Mouse (Mus musculus): ENCODE data around the gene Limk1. TPM values are rescaled to one million over a fixed set of nuclear protein-coding genes. Genes with fewer than 3 reads are reported as not detected.
A peak's percentile ranks its signal among the peaks of the same experiment; 100 is the strongest.
"Not testable (repeated sequence)": the region's sequence is repeated elsewhere in the genome, so short reads cannot be mapped to it uniquely, and the experiment has no call there.

Limk1 gene
- polyA plus RNA-seq, 1 experiment from 2014 or later: 1.7 TPM

DNA sequence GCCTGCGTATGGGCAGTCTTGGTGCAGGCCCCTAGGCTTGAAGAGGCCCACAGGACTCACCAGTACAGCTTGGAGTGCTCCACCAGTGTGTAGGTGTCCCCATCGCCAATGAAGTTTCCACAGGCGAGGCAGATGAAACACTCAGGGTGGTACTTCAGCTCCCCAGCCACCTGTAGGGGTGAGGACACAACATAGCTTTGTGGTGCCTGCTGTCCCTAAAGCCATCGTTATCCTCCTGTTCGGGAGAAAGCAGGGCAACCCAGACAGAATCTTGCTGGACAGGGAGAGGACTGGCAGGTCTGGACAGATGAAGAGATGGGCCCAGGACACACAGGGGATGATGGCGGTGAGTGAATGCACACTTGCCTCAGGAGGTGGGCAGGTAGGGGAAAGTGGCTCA is 15.8 kb downstream of the Limk1 start:
- ATAC-seq (replicated peaks; ENCODE audit: low FRiP score) (no peak), DNase-seq (ENCODE audit: low spot score) (no peak)
- WGBS: 90% methylated on average over 6 of the region's 6 CpGs
- Histone ChIP-seq H3K27me3 (replicated peaks; ENCODE audit: control insufficient read depth, insufficient read depth, low read length) (no peaks in the 10 kb centered on the region), H3K27ac (ENCODE audit: low read depth, low read length) (no peak overlapping the region), H3K4me3 (ENCODE audit: low read depth, low read length) (no peak overlapping the region), H3K4me2 (no peak overlapping the region), H3K4me1 (replicated peaks; ENCODE audit: control insufficient read depth, insufficient read depth, low read length) (peaks cover 18% of the 10 kb centered on the region), H3K9me3 (ENCODE audit: control insufficient read depth, low read length) (no peaks in the 10 kb centered on the region), H3K36me3 (ENCODE audit: control insufficient read depth, insufficient read depth, low read length) (no peaks in the 10 kb centered on the region), H3K9ac (ENCODE audit: low read depth, low read length) (no peak overlapping the region)

GRCm38 (mm10) chr5:134672198-134672516 is 16.2 kb downstream of the Limk1 start:
- WGBS: 77% methylated on average over 1 of the region's 1 CpGs
- no peak overlapping the region for H3K4me3 ChIP-seq (ENCODE audit: low read depth, low read length)
- no peaks in the 10 kb centered on the region for H3K36me3 ChIP-seq (ENCODE audit: control insufficient read depth, insufficient read depth, low read length)
- DNase-seq (ENCODE audit: low spot score) (no peak), ATAC-seq (replicated peaks; ENCODE audit: low FRiP score) (no peak)
- no peaks in the 10 kb centered on the region for H3K27me3 ChIP-seq (replicated peaks; ENCODE audit: control insufficient read depth, insufficient read depth, low read length)
- H3K4me2 ChIP-seq: no peak overlapping the region
- H3K9me3 ChIP-seq (ENCODE audit: control insufficient read depth, low read length): no peaks in the 10 kb centered on the region
- H3K27ac ChIP-seq (ENCODE audit: low read depth, low read length): no peak overlapping the region
- H3K9ac ChIP-seq (ENCODE audit: low read depth, low read length): no peak overlapping the region
- peaks cover 15% of the 10 kb centered on the region for H3K4me1 ChIP-seq (replicated peaks; ENCODE audit: control insufficient read depth, insufficient read depth, low read length)

- Histone ChIP-seq H3K27ac (ENCODE audit: low read depth, low read length) (no peak overlapping the region), H3K27me3 (replicated peaks; ENCODE audit: control insufficient read depth, insufficient read depth, low read length) (no peaks in the 10 kb centered on the region), H3K4me3 (ENCODE audit: low read depth, low read length) (no peak overlapping the region), H3K36me3 (ENCODE audit: control insufficient read depth, insufficient read depth, low read length) (no peaks in the 10 kb centered on the region), H3K9ac (ENCODE audit: low read depth, low read length) (no peak overlapping the region), H3K4me2 (no peak overlapping the region), H3K9me3 (ENCODE audit: control insufficient read depth, low read length) (no peaks in the 10 kb centered on the region), H3K4me1 (replicated peaks; ENCODE audit: control insufficient read depth, insufficient read depth, low read length) (peaks cover 13% of the 10 kb centered on the region)
- no peak for ATAC-seq (replicated peaks; ENCODE audit: low FRiP score)
- no peak for DNase-seq (ENCODE audit: low spot score)
- 82% methylated on average over 17 of the region's 17 CpGs for WGBS
These were observed 16.8 kb downstream of the Limk1 start for GRCm38 (mm10) chr5:134671335-134672197.

- no peak for DNase-seq (ENCODE audit: low spot score)
- Histone ChIP-seq H3K4me2 (no peak overlapping the region), H3K9ac (ENCODE audit: low read depth, low read length) (no peak overlapping the region), H3K27me3 (replicated peaks; ENCODE audit: control insufficient read depth, insufficient read depth, low read length) (no peaks in the 10 kb centered on the region), H3K4me1 (replicated peaks; ENCODE audit: control insufficient read depth, insufficient read depth, low read length) (no peaks in the 10 kb centered on the region), H3K9me3 (ENCODE audit: control insufficient read depth, low read length) (no peaks in the 10 kb centered on the region), H3K4me3 (ENCODE audit: low read depth, low read length) (no peak overlapping the region), H3K27ac (ENCODE audit: low read depth, low read length) (no peak overlapping the region), H3K36me3 (ENCODE audit: control insufficient read depth, insufficient read depth, low read length) (no peaks in the 10 kb centered on the region; the same call in 1 of the 2 replicates)
- WGBS: 75% methylated on average over 20 of the region's 20 CpGs
- ATAC-seq (replicated peaks; ENCODE audit: low FRiP score): no peak
These were observed 19.2 kb downstream of the Limk1 start for GRCm38 (mm10) chr5:134669001-134669708.

- H3K4me2 ChIP-seq: no peak overlapping the region
- 44% methylated on average over 8 of the region's 8 CpGs for WGBS
- no peaks in the 10 kb centered on the region for H3K9me3 ChIP-seq (ENCODE audit: control insufficient read depth, low read length)
- no peak for ATAC-seq (replicated peaks; ENCODE audit: low FRiP score)
- H3K9ac ChIP-seq (ENCODE audit: low read depth, low read length): no peak overlapping the region
- no peak overlapping the region for H3K27ac ChIP-seq (ENCODE audit: low read depth, low read length)
- no peaks in the 10 kb centered on the region for H3K4me1 ChIP-seq (replicated peaks; ENCODE audit: control insufficient read depth, insufficient read depth, low read length)
- H3K27me3 ChIP-seq (replicated peaks; ENCODE audit: control insufficient read depth, insufficient read depth, low read length): no peaks in the 10 kb centered on the region
- peaks cover 2% of the 10 kb centered on the region; the same call in 1 of the 2 replicates for H3K36me3 ChIP-seq (ENCODE audit: control insufficient read depth, insufficient read depth, low read length)
- H3K4me3 ChIP-seq (ENCODE audit: low read depth, low read length): no peak overlapping the region
- DNase-seq (ENCODE audit: low spot score): no peak
These were observed 19.9 kb downstream of the Limk1 start for GRCm38 (mm10) chr5:134668495-134668894.

DNA sequence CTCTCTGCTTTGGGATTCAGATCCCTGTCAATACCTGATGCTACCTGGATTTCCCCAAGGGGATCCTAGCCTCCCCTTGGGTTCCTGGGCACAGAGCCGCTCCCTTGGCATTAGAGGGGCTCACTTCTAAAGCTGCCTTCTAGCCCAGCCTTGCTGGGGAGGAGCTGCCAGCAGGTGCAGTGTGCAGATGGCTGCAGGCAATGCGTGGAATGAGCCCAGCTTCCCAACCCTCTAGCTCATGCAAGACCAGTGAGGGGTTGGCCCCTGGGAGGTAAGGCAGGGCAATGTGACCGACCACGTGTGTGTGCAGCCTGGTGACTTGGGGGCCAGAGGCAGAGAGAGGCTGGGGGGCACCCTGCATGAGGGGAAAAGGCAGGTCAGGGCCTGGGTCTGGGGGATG is 31.7 kb downstream of the Limk1 start:
- no peak for ATAC-seq (replicated peaks; ENCODE audit: low FRiP score)
- no peak overlapping the region for H3K9ac ChIP-seq (ENCODE audit: low read depth, low read length)
- no peak overlapping the region for H3K4me3 ChIP-seq (ENCODE audit: low read depth, low read length)
- no peaks in the 10 kb centered on the region for H3K36me3 ChIP-seq (ENCODE audit: control insufficient read depth, insufficient read depth, low read length)
- WGBS: 68% methylated on average over 4 of the region's 4 CpGs
- H3K4me2 ChIP-seq: no peak overlapping the region
- no peak for DNase-seq (ENCODE audit: low spot score)
- H3K27ac ChIP-seq (ENCODE audit: low read depth, low read length): no peak overlapping the region
- no peaks in the 10 kb centered on the region for H3K4me1 ChIP-seq (replicated peaks; ENCODE audit: control insufficient read depth, insufficient read depth, low read length)
- H3K27me3 ChIP-seq (replicated peaks; ENCODE audit: control insufficient read depth, insufficient read depth, low read length): no peaks in the 10 kb centered on the region
- H3K9me3 ChIP-seq (ENCODE audit: control insufficient read depth, low read length): no peaks in the 10 kb centered on the region

DNA sequence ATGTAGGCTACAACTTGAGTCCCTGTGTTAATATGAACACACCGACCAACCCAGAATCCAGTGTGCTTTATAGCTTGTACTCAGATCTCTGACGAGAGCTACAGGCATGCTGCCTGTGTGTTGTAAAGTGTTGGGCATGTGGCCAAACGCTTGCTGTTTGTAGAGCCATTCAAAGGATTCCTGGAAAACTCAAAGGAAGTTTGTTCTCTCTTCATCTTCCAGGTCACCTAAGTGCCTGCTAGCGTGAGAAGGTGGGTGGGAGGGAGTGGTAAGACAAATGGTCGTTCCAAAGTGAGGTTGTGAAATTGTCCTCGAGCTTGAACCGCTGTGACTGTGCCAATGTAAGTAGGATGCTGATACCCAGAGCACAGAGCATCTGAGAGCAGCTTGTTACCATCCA is 36.4 kb downstream of the Limk1 start:
- no peak for DNase-seq (ENCODE audit: low spot score)

DNA sequence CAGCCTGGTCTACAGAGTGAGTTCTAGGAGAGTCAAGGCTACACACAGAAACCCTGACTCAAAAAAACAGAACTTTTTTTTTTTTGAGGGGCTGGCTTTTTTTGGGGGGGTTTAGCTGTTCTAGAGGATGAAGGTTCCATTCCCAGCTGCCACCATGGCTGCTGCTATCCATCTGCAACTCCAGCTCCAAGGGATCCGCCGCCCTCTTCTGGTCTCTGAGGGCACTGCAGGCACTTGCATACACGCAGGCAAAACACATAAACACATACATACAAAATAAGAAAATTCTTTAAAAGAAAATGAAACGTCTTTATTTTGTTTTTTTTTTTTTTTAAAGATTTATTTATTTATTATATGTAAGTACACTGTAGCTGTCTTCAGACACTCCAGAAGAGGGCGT is 37.5 kb downstream of the Limk1 start:
- no peaks in the 10 kb centered on the region for H3K36me3 ChIP-seq (ENCODE audit: control insufficient read depth, insufficient read depth, low read length)
- H3K4me3 ChIP-seq (ENCODE audit: low read depth, low read length): no peak overlapping the region
- H3K27me3 ChIP-seq (replicated peaks; ENCODE audit: control insufficient read depth, insufficient read depth, low read length): no peaks in the 10 kb centered on the region
- no peak overlapping the region for H3K9ac ChIP-seq (ENCODE audit: low read depth, low read length)
- H3K9me3 ChIP-seq (ENCODE audit: control insufficient read depth, low read length): no peaks in the 10 kb centered on the region
- DNase-seq (ENCODE audit: low spot score) (peak; percentile 50), ATAC-seq (replicated peaks; ENCODE audit: low FRiP score) (no peak)
- WGBS: 30% methylated on average over 4 of the region's 5 CpGs
- H3K4me1 ChIP-seq (replicated peaks; ENCODE audit: control insufficient read depth, insufficient read depth, low read length): no peaks in the 10 kb centered on the region; the same call in 1 of the 2 replicates
- H3K27ac ChIP-seq (ENCODE audit: low read depth, low read length): no peak overlapping the region
- H3K4me2 ChIP-seq: no peak overlapping the region

More for the DNA sequence above, 36.4 kb downstream of the Limk1 start:
- H3K27ac ChIP-seq (ENCODE audit: low read depth, low read length): no peak overlapping the region
- H3K4me1 ChIP-seq (replicated peaks; ENCODE audit: control insufficient read depth, insufficient read depth, low read length): no peaks in the 10 kb centered on the region; the same call in 1 of the 2 replicates
- H3K9me3 ChIP-seq (ENCODE audit: control insufficient read depth, low read length): no peaks in the 10 kb centered on the region
- no peaks in the 10 kb centered on the region for H3K27me3 ChIP-seq (replicated peaks; ENCODE audit: control insufficient read depth, insufficient read depth, low read length)
- WGBS: 60% methylated on average over 7 of the region's 7 CpGs
- ATAC-seq (replicated peaks; ENCODE audit: low FRiP score): no peak
- no peak overlapping the region for H3K4me3 ChIP-seq (ENCODE audit: low read depth, low read length)
- H3K9ac ChIP-seq (ENCODE audit: low read depth, low read length): no peak overlapping the region
- no peaks in the 10 kb centered on the region for H3K36me3 ChIP-seq (ENCODE audit: control insufficient read depth, insufficient read depth, low read length)
- H3K4me2 ChIP-seq: no peak overlapping the region

DNA sequence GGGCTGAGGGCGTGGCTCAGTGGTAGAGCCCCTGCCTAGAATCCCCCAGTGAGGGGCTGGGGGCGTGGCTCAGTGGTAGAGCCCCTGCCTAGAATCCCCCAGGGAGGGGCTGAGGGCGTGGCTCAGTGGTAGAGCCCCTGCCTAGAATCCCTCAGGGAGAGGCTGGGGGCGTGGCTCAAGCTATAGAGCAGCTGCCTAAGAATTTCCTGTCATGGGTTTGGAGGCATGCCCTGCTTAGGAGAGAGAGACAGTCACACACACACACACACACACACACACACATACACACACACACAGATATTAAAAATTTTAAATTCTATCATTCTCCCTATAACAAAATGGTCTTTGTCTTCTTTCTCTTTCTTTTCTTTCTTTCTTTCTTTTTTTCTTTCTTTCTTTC is 39.4 kb downstream of the Limk1 start:
- H3K4me3 ChIP-seq (ENCODE audit: low read depth, low read length); H3K36me3 ChIP-seq (ENCODE audit: control insufficient read depth, insufficient read depth, low read length); H3K27ac ChIP-seq (ENCODE audit: low read depth, low read length); H3K27me3 ChIP-seq (replicated peaks; ENCODE audit: control insufficient read depth, insufficient read depth, low read length); H3K4me1 ChIP-seq (replicated peaks; ENCODE audit: control insufficient read depth, insufficient read depth, low read length); H3K4me2 ChIP-seq; H3K9ac ChIP-seq (ENCODE audit: low read depth, low read length); ATAC-seq (replicated peaks; ENCODE audit: low FRiP score); H3K9me3 ChIP-seq (ENCODE audit: control insufficient read depth, low read length); DNase-seq (ENCODE audit: low spot score): not testable (repeated sequence)
- 81% methylated on average over 3 of the region's 4 CpGs for WGBS
